Mouse (Mus musculus) megakaryocyte progenitor cell, adult 5-6 weeks (primary cell): ENCODE measurements at regions not wholly inside any gene's neighbourhood (a gene's known extent, or its start where the extent isn't known, plus 50 kb on each side); places are given as distances from the start of the nearest gene placed in this dataset.
A peak's percentile ranks its signal among the peaks of the same experiment; 100 is the strongest.

Experiments used
- ATAC-seq: replicated peaks from 2 replicates; pipeline ENCODE4 v1.8.0; 2016; ENCODE audit warnings: mild to moderate bottlenecking, moderate TSS enrichment, inconsistent platforms; ENCODE audit not compliant: poor library complexity

- no peak for ATAC-seq
Observed at GRCm38 (mm10) chr8:92302694-92303093, 54.7 kb upstream of the Irx5 start.

GRCm38 (mm10) chr8:92301029-92301428 lies 56.4 kb upstream of the Irx5 start:
- ATAC-seq, result no peak

GRCm38 (mm10) chr8:92286841-92287811 lies 70.3 kb upstream of the Irx5 start:
- ATAC-seq, result no peak

- no peak for ATAC-seq
Observed at GRCm38 (mm10) chr8:92275755-92276154, 81.7 kb upstream of the Irx5 start.

GRCm38 (mm10) chr8:92272726-92273125 lies 84.7 kb upstream of the Irx5 start:
- no peak for ATAC-seq

GRCm38 (mm10) chr8:92272073-92272472 lies 85.4 kb upstream of the Irx5 start:
- ATAC-seq, result 0 out of 2 replicates have a peak, but pooled peaks have one; percentile 23

- no peak for ATAC-seq
Observed at GRCm38 (mm10) chr8:92270636-92271035, 86.8 kb upstream of the Irx5 start.

GRCm38 (mm10) chr8:92267415-92267814 lies 90.0 kb upstream of the Irx5 start:
- no peak for ATAC-seq

GRCm38 (mm10) chr8:92260056-92260455 lies 97.4 kb upstream of the Irx5 start:
- ATAC-seq, result no peak

- peak; percentile 81 for ATAC-seq
Observed at GRCm38 (mm10) chr8:92258258-92258657, 99.2 kb upstream of the Irx5 start.

GRCm38 (mm10) chr8:92252597-92253375 lies 104.6 kb upstream of the Irx5 start:
- no peak for ATAC-seq

GRCm38 (mm10) chr8:92246301-92246700 lies 111.1 kb upstream of the Irx5 start:
- ATAC-seq, result no peak

GRCm38 (mm10) chr8:92240686-92241275 lies 116.6 kb upstream of the Irx5 start:
- no peak for ATAC-seq

GRCm38 (mm10) chr8:92231326-92232225 lies 125.8 kb upstream of the Irx5 start:
- no peak for ATAC-seq

GRCm38 (mm10) chr8:92229526-92229925 lies 127.9 kb upstream of the Irx5 start:
- no peak for ATAC-seq

- no peak for ATAC-seq
Observed at GRCm38 (mm10) chr8:92224929-92225328, 132.5 kb upstream of the Irx5 start.

- ATAC-seq, result no peak
Observed at GRCm38 (mm10) chr8:92222992-92223391, 134.4 kb upstream of the Irx5 start.

- ATAC-seq, result no peak
Observed at GRCm38 (mm10) chr8:92219181-92219890, 138.1 kb upstream of the Irx5 start.

- ATAC-seq, result no peak
Observed at GRCm38 (mm10) chr8:92217521-92217920, 139.9 kb upstream of the Irx5 start.

GRCm38 (mm10) chr8:92216176-92216575 lies 141.2 kb upstream of the Irx5 start:
- no peak for ATAC-seq
